Mouse (Mus musculus): ENCODE results near the gene Mturn. TPM values are rescaled to one million over a fixed set of nuclear protein-coding genes. Genes with fewer than 3 reads are reported as not detected.

Gene Mturn
- polyA plus RNA-seq, 1 experiment, result 1.4 TPM

DNA sequence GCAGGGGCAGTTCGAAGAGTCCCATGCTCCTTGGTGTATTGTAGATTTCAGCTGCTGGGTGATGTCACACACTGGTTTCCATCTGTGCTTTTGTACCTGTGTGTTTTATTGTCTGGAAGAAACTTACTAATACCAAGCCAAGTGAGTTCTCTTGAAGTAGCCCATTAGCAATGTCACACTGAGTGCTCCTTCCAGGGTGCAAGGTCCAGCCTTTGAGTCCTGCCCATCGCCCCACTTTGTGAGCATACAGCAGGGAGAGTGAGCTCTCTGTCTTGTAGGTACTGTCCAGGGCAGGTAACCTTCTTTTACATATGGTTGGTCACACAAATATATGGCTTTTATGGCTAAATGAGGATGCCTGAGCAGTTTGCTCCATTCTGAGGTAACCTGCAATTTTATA is 19.1 kb downstream of the Mturn start:
- Histone ChIP-seq H3K4me2 (ENCODE audit: low read depth) (no peak overlapping the region), H3K36me3 (ENCODE audit: control insufficient read depth, insufficient read depth) (no peaks in the 10 kb centered on the region), H3K4me3 (no peak overlapping the region), H3ac (ENCODE audit: control insufficient read depth, insufficient read length) (no peak overlapping the region), H3K27me3 (ENCODE audit: control insufficient read depth, insufficient read depth, insufficient read length) (no peaks in the 10 kb centered on the region), H3K79me2 (ENCODE audit: control insufficient read depth, insufficient read depth) (no peaks in the 10 kb centered on the region)
- TF ChIP-seq E2F4 (IDR thresholded peaks at IDR 0.05; ENCODE audit: insufficient read depth) (no peak), CEBPB (IDR thresholded peaks at IDR 0.05; ENCODE audit: insufficient read depth, poor library complexity, severe bottlenecking) (no peak), TCF3 (IDR thresholded peaks at IDR 0.05; ENCODE audit: insufficient read length, low read depth) (no peak)

DNA sequence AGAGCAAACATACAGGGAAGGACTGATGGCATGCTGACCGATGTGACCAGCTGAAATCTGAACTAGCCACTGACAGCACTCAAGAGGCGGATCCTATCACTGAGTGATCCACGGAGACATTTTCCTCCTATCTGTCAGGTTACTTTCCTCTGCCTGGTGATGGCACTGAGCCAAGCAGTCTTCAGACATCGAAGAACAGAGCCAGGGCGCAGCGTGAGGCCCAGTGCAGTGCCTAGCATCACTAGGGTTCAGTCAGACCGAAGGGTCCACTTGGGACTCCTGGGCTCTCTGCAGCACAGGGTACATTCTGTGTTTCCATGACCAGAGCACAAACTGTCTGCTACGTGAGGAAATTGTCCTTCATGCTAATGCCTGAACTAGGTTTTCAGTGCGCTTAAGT is 20.5 kb downstream of the Mturn start:
- H3ac ChIP-seq (ENCODE audit: control insufficient read depth, insufficient read length), result no peak overlapping the region
- TF ChIP-seq TCF12 (IDR thresholded peaks at IDR 0.05; ENCODE audit: insufficient read depth, poor library complexity, severe bottlenecking) (no peak), USF1 (IDR thresholded peaks at IDR 0.05; ENCODE audit: low read depth) (no peak), MYOG (IDR thresholded peaks at IDR 0.05; ENCODE audit: control insufficient read depth in 1 of 3, insufficient read depth in 1 of 3, insufficient read length in 2 of 3, low read depth in 2 of 3) (no peak), MAX (IDR thresholded peaks at IDR 0.05; ENCODE audit: low read depth) (no peak), E2F4 (IDR thresholded peaks at IDR 0.05; ENCODE audit: insufficient read depth) (no peak), TCF3 (IDR thresholded peaks at IDR 0.05; ENCODE audit: insufficient read length, low read depth) (no peak), CEBPB (IDR thresholded peaks at IDR 0.05; ENCODE audit: insufficient read depth, poor library complexity, severe bottlenecking) (no peak), POLR2A (IDR thresholded peaks at IDR 0.05; ENCODE audit: insufficient read length, low read depth) (no peak), REST (IDR thresholded peaks at IDR 0.05; ENCODE audit: insufficient read depth, insufficient read length) (no peak), POLR2AphosphoS2 (IDR thresholded peaks at IDR 0.05; ENCODE audit: insufficient read length, low read depth) (no peak), MYOD1 (IDR thresholded peaks at IDR 0.05; ENCODE audit: control insufficient read depth in 1 of 3, insufficient read length in 2 of 3, low read depth in 2 of 3) (no peak), SRF (IDR thresholded peaks at IDR 0.05; ENCODE audit: control insufficient read depth, insufficient read length, low read depth) (no peak)
- H3K27me3 ChIP-seq (ENCODE audit: control insufficient read depth, insufficient read depth, insufficient read length), result no peaks in the 10 kb centered on the region
- no peaks in the 10 kb centered on the region for H3K36me3 ChIP-seq (ENCODE audit: control insufficient read depth, insufficient read depth)
- no peak overlapping the region for H3K4me3 ChIP-seq
- H3K79me2 ChIP-seq (ENCODE audit: control insufficient read depth, insufficient read depth), result no peaks in the 10 kb centered on the region
- no peak overlapping the region for H3K4me2 ChIP-seq (ENCODE audit: low read depth)

DNA sequence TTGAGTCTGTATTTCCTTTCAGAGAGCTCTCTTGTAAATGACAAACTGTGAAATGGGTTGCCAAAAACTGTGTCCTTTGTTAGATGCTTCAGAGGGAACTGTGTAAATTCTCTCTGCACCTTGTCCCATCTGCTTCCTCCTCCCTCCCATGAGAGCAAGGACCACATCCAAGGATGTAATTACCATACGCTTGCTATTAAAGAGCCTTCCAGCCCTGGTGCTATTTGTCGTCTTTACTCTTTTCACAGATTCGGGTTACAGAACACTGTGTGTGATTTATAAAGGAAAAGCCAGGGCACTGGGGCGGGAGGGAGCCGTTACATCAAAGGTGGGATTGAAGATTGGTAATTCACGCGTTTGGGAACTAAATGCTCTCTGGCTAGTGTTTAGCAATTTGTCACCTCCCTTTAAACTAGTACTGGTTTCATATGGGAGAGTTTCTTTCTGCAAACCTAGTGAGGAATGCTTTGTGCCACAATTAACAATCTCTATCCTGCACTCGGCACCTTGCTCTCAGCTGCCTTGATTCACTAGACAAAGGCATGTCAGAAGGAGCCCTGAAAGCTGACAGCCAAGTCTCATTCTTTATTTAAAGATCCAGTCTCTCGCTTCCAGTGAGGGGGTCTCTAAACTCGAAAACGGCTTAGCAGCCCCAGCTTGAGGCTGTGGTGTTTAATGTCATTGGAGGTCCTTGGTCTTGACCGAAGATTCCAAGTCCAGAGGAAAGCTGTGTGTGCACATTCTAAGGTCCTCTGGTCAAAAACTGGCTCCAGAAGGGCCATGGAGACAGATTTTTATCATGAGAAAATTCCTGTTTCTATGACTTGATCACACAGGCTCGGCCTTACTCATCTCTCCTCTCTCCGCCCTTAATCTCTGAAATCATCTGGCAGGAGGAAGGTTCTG is 22.5 kb downstream of the Mturn start:
- H3K36me3 ChIP-seq (ENCODE audit: control insufficient read depth, insufficient read depth), result no peaks in the 10 kb centered on the region
- no peaks in the 10 kb centered on the region for H3K79me2 ChIP-seq (ENCODE audit: control insufficient read depth, insufficient read depth)
- H3ac ChIP-seq (ENCODE audit: control insufficient read depth, insufficient read length), result no peak overlapping the region
- TF ChIP-seq MYOD1 (IDR thresholded peaks at IDR 0.05; ENCODE audit: control insufficient read depth in 1 of 3, insufficient read length in 2 of 3, low read depth in 2 of 3) (no peak), SRF (IDR thresholded peaks at IDR 0.05; ENCODE audit: control insufficient read depth, insufficient read length, low read depth) (no peak), TCF12 (IDR thresholded peaks at IDR 0.05; ENCODE audit: insufficient read depth, poor library complexity, severe bottlenecking) (no peak), USF1 (IDR thresholded peaks at IDR 0.05; ENCODE audit: low read depth) (no peak), CEBPB (IDR thresholded peaks at IDR 0.05; ENCODE audit: insufficient read depth, poor library complexity, severe bottlenecking) (no peak), TCF3 (IDR thresholded peaks at IDR 0.05; ENCODE audit: insufficient read length, low read depth) (no peak), POLR2AphosphoS2 (IDR thresholded peaks at IDR 0.05; ENCODE audit: insufficient read length, low read depth) (no peak), POLR2A (IDR thresholded peaks at IDR 0.05; ENCODE audit: insufficient read length, low read depth) (no peak), MAX (IDR thresholded peaks at IDR 0.05; ENCODE audit: low read depth) (no peak), MYOG (IDR thresholded peaks at IDR 0.05; ENCODE audit: control insufficient read depth in 1 of 3, insufficient read depth in 1 of 3, insufficient read length in 2 of 3, low read depth in 2 of 3) (no peak), REST (IDR thresholded peaks at IDR 0.05; ENCODE audit: insufficient read depth, insufficient read length) (no peak), E2F4 (IDR thresholded peaks at IDR 0.05; ENCODE audit: insufficient read depth) (no peak)
- no peak overlapping the region for H3K4me3 ChIP-seq
- no peak overlapping the region for H3K4me2 ChIP-seq (ENCODE audit: low read depth)
- no peaks in the 10 kb centered on the region for H3K27me3 ChIP-seq (ENCODE audit: control insufficient read depth, insufficient read depth, insufficient read length)

- no peaks in the 10 kb centered on the region for H3K36me3 ChIP-seq (ENCODE audit: control insufficient read depth, insufficient read depth)
- TF ChIP-seq REST (IDR thresholded peaks at IDR 0.05; ENCODE audit: insufficient read depth, insufficient read length), result no peak
- TF ChIP-seq CEBPB (IDR thresholded peaks at IDR 0.05; ENCODE audit: insufficient read depth, poor library complexity, severe bottlenecking), result no peak
- no peak for TF ChIP-seq TCF12 (IDR thresholded peaks at IDR 0.05; ENCODE audit: insufficient read depth, poor library complexity, severe bottlenecking)
- TF ChIP-seq MYOG (IDR thresholded peaks at IDR 0.05; ENCODE audit: control insufficient read depth in 1 of 3, insufficient read depth in 1 of 3, insufficient read length in 2 of 3, low read depth in 2 of 3), result no peak
- TF ChIP-seq TCF3 (IDR thresholded peaks at IDR 0.05; ENCODE audit: insufficient read length, low read depth), result no peak
- TF ChIP-seq MAX (IDR thresholded peaks at IDR 0.05; ENCODE audit: low read depth), result no peak
- H3ac ChIP-seq (ENCODE audit: control insufficient read depth, insufficient read length), result no peak overlapping the region
- no peaks in the 10 kb centered on the region for H3K79me2 ChIP-seq (ENCODE audit: control insufficient read depth, insufficient read depth)
- no peak overlapping the region for H3K4me3 ChIP-seq
- H3K27me3 ChIP-seq (ENCODE audit: control insufficient read depth, insufficient read depth, insufficient read length), result no peaks in the 10 kb centered on the region
- no peak overlapping the region for H3K4me2 ChIP-seq (ENCODE audit: low read depth)
These were observed 23.1 kb downstream of the Mturn start for GRCm38 (mm10) chr6:54704539-54704845.

DNA sequence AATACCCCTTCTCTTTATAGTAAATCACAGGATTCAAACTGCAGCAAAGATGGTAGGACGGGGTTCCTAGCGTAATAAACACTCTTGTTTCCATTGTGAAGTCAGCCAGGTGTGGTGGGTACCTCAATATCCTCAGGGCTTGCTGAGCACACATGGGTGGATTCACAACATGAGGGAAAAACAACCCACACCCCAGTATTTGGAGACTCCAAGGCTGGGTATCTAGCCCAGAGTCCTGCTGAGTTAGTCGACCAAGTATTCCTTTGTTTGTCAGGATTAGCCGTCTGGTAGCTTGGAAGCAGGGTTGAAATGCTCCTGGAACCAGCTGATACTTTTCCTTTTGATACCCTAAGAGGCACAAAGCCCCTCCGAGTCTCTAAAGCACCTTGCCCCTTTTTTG is 23.4 kb downstream of the Mturn start:
- no peaks in the 10 kb centered on the region for H3K27me3 ChIP-seq (ENCODE audit: control insufficient read depth, insufficient read depth, insufficient read length)
- H3K79me2 ChIP-seq (ENCODE audit: control insufficient read depth, insufficient read depth), result no peaks in the 10 kb centered on the region
- H3K4me2 ChIP-seq (ENCODE audit: low read depth), result no peak overlapping the region
- TF ChIP-seq MYOG (IDR thresholded peaks at IDR 0.05; ENCODE audit: control insufficient read depth in 1 of 3, insufficient read depth in 1 of 3, insufficient read length in 2 of 3, low read depth in 2 of 3) (no peak), REST (IDR thresholded peaks at IDR 0.05; ENCODE audit: insufficient read depth, insufficient read length) (no peak), POLR2AphosphoS2 (IDR thresholded peaks at IDR 0.05; ENCODE audit: insufficient read length, low read depth) (no peak), CEBPB (IDR thresholded peaks at IDR 0.05; ENCODE audit: insufficient read depth, poor library complexity, severe bottlenecking) (no peak), SRF (IDR thresholded peaks at IDR 0.05; ENCODE audit: control insufficient read depth, insufficient read length, low read depth) (no peak), POLR2A (IDR thresholded peaks at IDR 0.05; ENCODE audit: insufficient read length, low read depth) (no peak), E2F4 (IDR thresholded peaks at IDR 0.05; ENCODE audit: insufficient read depth) (no peak), MYOD1 (IDR thresholded peaks at IDR 0.05; ENCODE audit: control insufficient read depth in 1 of 3, insufficient read length in 2 of 3, low read depth in 2 of 3) (no peak), USF1 (IDR thresholded peaks at IDR 0.05; ENCODE audit: low read depth) (no peak), TCF3 (IDR thresholded peaks at IDR 0.05; ENCODE audit: insufficient read length, low read depth) (no peak), MAX (IDR thresholded peaks at IDR 0.05; ENCODE audit: low read depth) (no peak), TCF12 (IDR thresholded peaks at IDR 0.05; ENCODE audit: insufficient read depth, poor library complexity, severe bottlenecking) (no peak)
- H3ac ChIP-seq (ENCODE audit: control insufficient read depth, insufficient read length), result no peak overlapping the region
- H3K4me3 ChIP-seq, result no peak overlapping the region
- no peaks in the 10 kb centered on the region for H3K36me3 ChIP-seq (ENCODE audit: control insufficient read depth, insufficient read depth)
